ENCODE assay signal across 9 mouse cellular contexts in genomic region chr8:61515110-61515930, GRCm38 (mm10). TPM values are rescaled to one million over a fixed set of nuclear protein-coding genes. Genes with fewer than 3 reads are reported as not detected.
A peak's percentile ranks its signal among the peaks of the same experiment; 100 is the strongest.
DNase-seq lines count a peak whose midpoint lies in the region; ATAC-seq lines count a peak whose summit lies in the region.
"Had no signal": no experiment of that assay in that cellular context is flagged by ENCODE, and none has a peak within 500 bp of the region (broad histone marks: within the 10 kb centered on the region; RNA-seq: fewer than 3 reads in every experiment).

No protein-coding gene starts in this region.

- H3K36me3 ChIP-seq in embryonic facial prominence, embryonic 14.5 days (ENCODE audit: control insufficient read depth, insufficient read depth, low read length): peaks cover 85% of the 10 kb centered on the region
- 0 out of 2 replicates have a peak, but pooled peaks cover 7% of the 10 kb centered on the region for H3K36me3 ChIP-seq in hindbrain, embryonic 14.5 days (replicated peaks; ENCODE audit: control insufficient read depth, insufficient read depth)
- H3K36me3 ChIP-seq in neural tube, embryonic 14.5 days (ENCODE audit: control insufficient read depth, insufficient read depth, low read length): no peaks in the 10 kb centered on the region

- no peaks in the 10 kb centered on the region for H3K27me3 ChIP-seq in embryonic facial prominence, embryonic 14.5 days (replicated peaks; ENCODE audit: control insufficient read depth, insufficient read depth, low read length)
- no peaks in the 10 kb centered on the region for H3K27me3 ChIP-seq in hindbrain, embryonic 14.5 days (ENCODE audit: control insufficient read depth, insufficient read depth, low read length)
- no peaks in the 10 kb centered on the region for H3K27me3 ChIP-seq in neural tube, embryonic 14.5 days (ENCODE audit: control insufficient read depth, insufficient read depth, low read length)
- H3K27me3 ChIP-seq: liver, embryonic 15.5 days had no signal

- no peaks in the 10 kb centered on the region for H3K4me1 ChIP-seq in embryonic facial prominence, embryonic 14.5 days (ENCODE audit: control insufficient read depth, insufficient read depth, low read length)
- peaks cover 18% of the 10 kb centered on the region for H3K4me1 ChIP-seq in hindbrain, embryonic 14.5 days (replicated peaks; ENCODE audit: control insufficient read depth, insufficient read depth, low read length)
- 0 out of 2 replicates have a peak, but pooled peaks cover 4% of the 10 kb centered on the region for H3K4me1 ChIP-seq in neural tube, embryonic 14.5 days (ENCODE audit: control insufficient read depth, insufficient read depth, low read length)

- H3K4me2 ChIP-seq in embryonic facial prominence, embryonic 14.5 days (ENCODE audit: low read depth, low read length): no peak overlapping the region
- peak overlapping the region; percentile 51 for H3K4me2 ChIP-seq in hindbrain, embryonic 14.5 days (replicated peaks)
- H3K4me2 ChIP-seq in neural tube, embryonic 14.5 days (ENCODE audit: low read depth, low read length): peak overlapping the region; percentile 34
- H3K4me2 ChIP-seq: liver, embryonic 15.5 days had no signal

- no peaks in the 10 kb centered on the region for H3K9me3 ChIP-seq in embryonic facial prominence, embryonic 14.5 days (ENCODE audit: control insufficient read depth, low read length)
- H3K9me3 ChIP-seq in hindbrain, embryonic 14.5 days (ENCODE audit: control insufficient read depth, low read length): no peaks in the 10 kb centered on the region
- no peaks in the 10 kb centered on the region for H3K9me3 ChIP-seq in neural tube, embryonic 14.5 days (ENCODE audit: control insufficient read depth, low read length)
- H3K9me3 ChIP-seq: liver, embryonic 15.5 days had no signal

- H3K27ac ChIP-seq in embryonic facial prominence, embryonic 14.5 days (replicated peaks; ENCODE audit: low read depth, low read length): no peak overlapping the region
- peak overlapping the region; percentile 93 for H3K27ac ChIP-seq in hindbrain, embryonic 14.5 days
- H3K27ac ChIP-seq in neural tube, embryonic 14.5 days (ENCODE audit: low read depth, low read length): peak overlapping the region; percentile 74
- H3K27ac ChIP-seq: liver, embryonic 15.5 days had no signal

- no peak overlapping the region for H3K4me3 ChIP-seq in embryonic facial prominence, embryonic 14.5 days (ENCODE audit: low read depth, low read length)
- H3K4me3 ChIP-seq in hindbrain, embryonic 14.5 days (replicated peaks; ENCODE audit: low read length): peak overlapping the region; percentile 24
- H3K4me3 ChIP-seq in neural tube, embryonic 14.5 days (ENCODE audit: low read depth, low read length): peak overlapping the region; percentile 8; the same call in 1 of the 2 replicates
- H3K4me3 ChIP-seq: gastrocnemius, adult 2 months; liver, embryonic 15.5 days had no signal

- H3K9ac ChIP-seq in embryonic facial prominence, embryonic 14.5 days (ENCODE audit: low read depth, low read length): no peak overlapping the region
- peak overlapping the region; percentile 58 for H3K9ac ChIP-seq in hindbrain, embryonic 14.5 days
- H3K9ac ChIP-seq in neural tube, embryonic 14.5 days (replicated peaks; ENCODE audit: low read depth, low read length): peak overlapping the region; percentile 25; the same call in 1 of the 2 replicates
- H3K9ac ChIP-seq: liver, embryonic 15.5 days had no signal

- ATAC-seq in embryonic facial prominence, embryonic 14.5 days (ENCODE audit: low read depth): peak; percentile 47; the same call in 1 of the 2 replicates
- ATAC-seq in hindbrain, embryonic 14.5 days (ENCODE audit: low FRiP score): peak; percentile 58
- ATAC-seq in neural tube, embryonic 14.5 days (ENCODE audit: low read depth): peak; percentile 72

- DNase-seq in layer of hippocampus, postnatal 25 days (ENCODE audit: extremely low spot score in 1 of 2, low spot score in 1 of 2): peak; percentile 13 to 19
- DNase-seq in layer of hippocampus, adult 9-10 months (ENCODE audit: low spot score): no peak
- peak; percentile 34 for DNase-seq in embryonic facial prominence, embryonic 14.5 days (ENCODE audit: low spot score)
- DNase-seq in hindbrain, embryonic 14.5 days (ENCODE audit: low spot score): peak; percentile 60
- DNase-seq in ovary, postnatal 10 days (ENCODE audit: low spot score): no peak
- no peak for DNase-seq in gastrocnemius, adult 18-20 months (ENCODE audit: low spot score)

- 89% methylated on average over 24 of the region's 24 CpGs for WGBS in embryonic facial prominence, embryonic 14.5 days
- WGBS in hindbrain, embryonic 14.5 days: 31% methylated on average over 24 of the region's 24 CpGs
- WGBS in neural tube, embryonic 14.5 days: 34% methylated on average over 24 of the region's 24 CpGs

RNA-seq across cellular contexts. Expression of gene Cbr4, which starts 27.8 kb away (rescaled TPM):
- total RNA-seq in layer of hippocampus, postnatal 25 days (2021): 10 to 100 TPM; 22.2 to 24.3 TPM
- polyA plus RNA-seq in embryonic facial prominence, embryonic 14.5 days (2014; fragmentation: Nextera tagmentation; extraction: Ambion mirVana): 30.9 and 31.3 TPM in 2 replicates
- polyA plus RNA-seq in hindbrain, embryonic 14.5 days (2014; fragmentation: Nextera tagmentation; extraction: Ambion mirVana): 16.0 and 22.4 TPM in 2 replicates
- 19.6 and 20.2 TPM in 2 replicates for polyA plus RNA-seq in neural tube, embryonic 14.5 days (2014; fragmentation: Nextera tagmentation; extraction: Ambion mirVana)
- 10 to 100 TPM; 38.2 to 38.7 TPM for total RNA-seq in gastrocnemius, adult 18-20 months (2021)

Comparison
In these comparisons a context has a peak if more than half of its experiments do, and no peak if none do; other contexts are left out.
1. DNase-seq: peak in layer of hippocampus, postnatal 25 days (2 of 2), embryonic facial prominence, embryonic 14.5 days (single experiment) and hindbrain, embryonic 14.5 days (single experiment); none in layer of hippocampus, adult 9-10 months (single experiment), ovary, postnatal 10 days (single experiment) and gastrocnemius, adult 18-20 months (single experiment).
2. Peak in every context shown above with its lines, with median percentiles within 50 percentile points of each other: ATAC-seq.